Mouse (Mus musculus) NIH3T3 (cell line): Measurements from ENCODE around the gene Pard3.

Experiments
- DNase-seq: peaks from one replicate; pipeline ENCODE4 v3.0.0-alpha.2; 2012; ENCODE audit warnings: low read depth

The Pard3 gene

DNA sequence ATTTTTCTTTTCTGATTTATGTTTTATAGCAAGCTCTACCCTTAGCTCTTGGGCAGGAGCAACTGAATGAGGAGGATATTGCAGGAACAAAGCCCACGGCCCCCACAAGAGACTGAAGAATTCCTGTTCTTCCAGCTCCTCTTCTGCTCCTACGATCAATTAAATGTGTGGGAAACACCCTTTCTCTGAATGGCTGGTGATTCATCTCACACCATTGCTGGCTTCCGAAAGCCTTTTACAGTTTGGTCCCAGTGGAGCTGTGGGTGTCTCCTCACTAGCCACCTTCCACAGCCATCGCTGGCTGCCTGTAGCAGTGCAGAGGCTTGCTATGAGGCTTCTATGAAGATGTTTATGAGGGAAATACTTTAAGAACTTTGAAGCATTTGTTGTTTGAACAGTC is 550.5 kb downstream of the Pard3 start:
- no peak for DNase-seq

GRCm38 (mm10) chr8:127616681-127617080 is 553.0 kb downstream of the Pard3 start:
- DNase-seq = no peak

GRCm38 (mm10) chr8:127622137-127622536 is 558.4 kb downstream of the Pard3 start:
- no peak for DNase-seq

DNA sequence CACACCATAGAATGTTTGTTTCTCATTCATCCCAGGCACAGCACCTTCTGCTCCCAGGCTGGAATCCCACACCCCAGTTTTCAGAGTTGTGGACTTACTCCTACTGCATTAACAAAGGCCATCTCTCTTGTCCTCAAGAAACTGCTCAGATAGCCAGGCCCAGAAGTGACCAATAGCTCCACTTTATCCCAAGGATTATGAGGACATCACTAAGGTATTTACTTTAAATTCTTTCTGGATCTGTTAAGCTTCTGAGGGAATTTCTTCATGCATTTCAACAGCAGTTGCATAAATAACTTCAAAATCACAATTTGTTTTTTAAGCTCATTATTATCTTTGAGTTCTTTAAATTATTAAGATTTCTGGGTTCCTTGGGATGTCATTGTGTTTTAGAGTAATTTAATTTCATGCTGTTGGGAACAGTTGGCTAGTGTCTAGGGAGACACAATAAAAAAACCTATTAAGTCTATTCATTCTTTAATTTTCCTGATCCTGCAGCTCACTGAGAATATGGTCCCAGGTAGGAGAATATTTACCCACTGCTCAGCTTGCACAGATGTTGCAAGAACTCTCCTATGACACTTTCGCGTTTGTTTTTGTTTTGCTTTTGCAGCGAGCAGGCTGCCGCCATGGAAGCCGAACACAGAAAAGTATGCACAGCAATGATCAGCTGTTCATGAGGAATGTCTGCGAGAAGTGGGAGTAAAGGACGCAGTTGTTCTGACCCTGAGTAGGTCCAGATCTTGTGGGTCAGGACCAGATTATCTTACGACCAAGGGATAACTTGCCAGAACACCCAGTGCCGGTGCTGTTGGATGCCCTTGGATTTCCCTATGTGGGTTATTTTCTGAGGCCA is 574.8 kb downstream of the Pard3 start:
- no peak for DNase-seq

GRCm38 (mm10) chr8:127639088-127639453 is 575.4 kb downstream of the Pard3 start:
- peak; percentile 52 for DNase-seq

DNA sequence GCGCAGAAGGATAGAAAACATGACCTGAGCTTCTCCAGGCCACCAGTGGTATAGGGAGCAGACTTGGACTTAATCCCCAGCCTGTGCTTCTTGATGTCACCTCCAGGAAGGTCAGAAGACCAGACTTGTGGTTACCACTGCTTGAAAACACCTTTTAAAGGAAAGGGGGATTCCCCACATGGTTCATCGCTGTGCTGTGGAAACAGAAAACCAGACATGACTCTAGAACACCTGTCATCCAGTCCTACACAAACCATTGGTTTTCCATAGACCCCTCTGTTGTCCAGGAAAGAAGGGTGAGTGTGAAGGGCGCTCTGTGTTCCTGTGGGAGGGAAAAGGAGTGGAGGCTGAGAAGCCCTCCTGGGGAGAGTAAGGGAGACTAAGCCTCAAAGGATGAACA is 591.9 kb downstream of the Pard3 start:
- no peak for DNase-seq
